15 mouse cellular contexts compared by ENCODE assay signal in genomic region chrX:167654249-167654648, GRCm38 (mm10).
"Had no signal": no experiment of that assay in that cellular context is flagged by ENCODE, and none has a peak within 500 bp of the region (broad histone marks: within the 10 kb centered on the region; RNA-seq: fewer than 3 reads in every experiment).

No protein-coding gene starts in this region.

- DNase-seq: kidney, adult 18-20 months; kidney, adult 9 months; kidney, postnatal 14 days; kidney, postnatal 4 days; liver, postnatal 0 days; lung, embryonic 14.5 days; thymus, adult 18-20 months; thymus, postnatal 36 days had no signal

- H3K27me3 ChIP-seq: limb, embryonic 15.5 days had no signal

- H3K4me3 ChIP-seq: limb, embryonic 12.5 days; limb, embryonic 15.5 days; midbrain, embryonic 12.5 days had no signal

- H3K9ac ChIP-seq: limb, embryonic 12.5 days; limb, embryonic 15.5 days; liver, embryonic 14.5 days; liver, postnatal 0 days; lung, embryonic 14.5 days; midbrain, embryonic 12.5 days had no signal

- H3K9me3 ChIP-seq: limb, embryonic 12.5 days; limb, embryonic 15.5 days; midbrain, embryonic 12.5 days had no signal

- H3K36me3 ChIP-seq: limb, embryonic 12.5 days; limb, embryonic 15.5 days; midbrain, embryonic 12.5 days had no signal

- H3K27ac ChIP-seq: limb, embryonic 12.5 days; limb, embryonic 15.5 days; liver, embryonic 14.5 days; macrophage had no signal

- ATAC-seq: liver, postnatal 0 days; lung, postnatal 0 days had no signal

- H3K4me2 ChIP-seq: limb, embryonic 12.5 days; limb, embryonic 15.5 days; liver, embryonic 11.5 days; lung, embryonic 14.5 days; midbrain, embryonic 12.5 days had no signal

- H3K4me1 ChIP-seq: limb, embryonic 12.5 days; limb, embryonic 15.5 days; midbrain, embryonic 12.5 days had no signal
